In genomic region chr4:134000466-134001438, GRCm38 (mm10) we compare ENCODE assay signal across 8 mouse cellular contexts. TPM values are rescaled to one million over a fixed set of nuclear protein-coding genes. Genes with fewer than 3 reads are reported as not detected.
A peak's percentile ranks its signal among the peaks of the same experiment; 100 is the strongest.
DNase-seq lines count a peak whose midpoint lies in the region; ATAC-seq and TF ChIP-seq lines count a peak whose summit lies in the region.

Gene Dhdds (minus strand): TSS chr4:134000918.

- H3K4me1 ChIP-seq in heart, embryonic 12.5 days (replicated peaks): peaks cover 19% of the 10 kb centered on the region
- H3K4me1 ChIP-seq in kidney, postnatal 0 days (replicated peaks; ENCODE audit: insufficient read depth, low read length): 0 out of 2 replicates have a peak, but pooled peaks cover 3% of the 10 kb centered on the region
- H3K4me1 ChIP-seq in liver, embryonic 11.5 days (replicated peaks; ENCODE audit: control insufficient read depth, insufficient read depth, low read length): peaks cover 7% of the 10 kb centered on the region
- no peaks in the 10 kb centered on the region; the same call in 1 of the 2 replicates for H3K4me1 ChIP-seq in stomach, embryonic 14.5 days (ENCODE audit: control insufficient read depth, insufficient read depth, low read length)

- peak within 1 kb of the TSS; percentile 92 for H3K4me2 ChIP-seq in heart, embryonic 12.5 days
- H3K4me2 ChIP-seq in kidney, postnatal 0 days (ENCODE audit: low read length): peak within 1 kb of the TSS; percentile 94
- H3K4me2 ChIP-seq in liver, embryonic 11.5 days: peak within 1 kb of the TSS; percentile 59
- peak within 1 kb of the TSS; percentile 70 for H3K4me2 ChIP-seq in stomach, embryonic 14.5 days (replicated peaks; ENCODE audit: low read depth, low read length)

- no peaks in the 10 kb centered on the region for H3K27me3 ChIP-seq in heart, embryonic 12.5 days (replicated peaks)
- no peaks in the 10 kb centered on the region for H3K27me3 ChIP-seq in kidney, postnatal 0 days (ENCODE audit: insufficient read depth, low read length)
- no peaks in the 10 kb centered on the region for H3K27me3 ChIP-seq in liver, embryonic 11.5 days (replicated peaks; ENCODE audit: control insufficient read depth, insufficient read depth, low read length)
- no peaks in the 10 kb centered on the region for H3K27me3 ChIP-seq in stomach, embryonic 14.5 days (ENCODE audit: control insufficient read depth, insufficient read depth, low read length)

- H3K9me3 ChIP-seq in heart, embryonic 12.5 days (replicated peaks): no peaks in the 10 kb centered on the region
- no peaks in the 10 kb centered on the region for H3K9me3 ChIP-seq in kidney, postnatal 0 days (replicated peaks; ENCODE audit: low read length)
- no peaks in the 10 kb centered on the region for H3K9me3 ChIP-seq in liver, embryonic 11.5 days (ENCODE audit: control insufficient read depth, low read length)
- H3K9me3 ChIP-seq in stomach, embryonic 14.5 days (ENCODE audit: control insufficient read depth, low read depth, low read length): no peaks in the 10 kb centered on the region

- whole genome bisulfite sequencing in heart, embryonic 12.5 days: 1% methylated on average over 49 of the region's 49 CpGs
- under 1% methylated on average over 49 of the region's 49 CpGs for WGBS in kidney, postnatal 0 days
- 2% methylated on average over 49 of the region's 49 CpGs for WGBS in liver, embryonic 11.5 days
- 1% methylated on average over 49 of the region's 49 CpGs for WGBS in stomach, embryonic 14.5 days

- H3K36me3 ChIP-seq in heart, embryonic 12.5 days: peaks cover 17% of the 10 kb centered on the region
- H3K36me3 ChIP-seq in kidney, postnatal 0 days (ENCODE audit: insufficient read depth, low read length): no peaks in the 10 kb centered on the region
- H3K36me3 ChIP-seq in liver, embryonic 11.5 days (ENCODE audit: control insufficient read depth, insufficient read depth, low read length): no peaks in the 10 kb centered on the region; the same call in 1 of the 2 replicates
- peaks cover 4% of the 10 kb centered on the region for H3K36me3 ChIP-seq in stomach, embryonic 14.5 days (ENCODE audit: control insufficient read depth, insufficient read depth, low read length)

- TF ChIP-seq CTCF in kidney, postnatal 0 days (IDR thresholded peaks at IDR 0.05; ENCODE audit: low read depth): no peak

- H3K4me3 ChIP-seq in heart, embryonic 12.5 days: peak within 1 kb of the TSS; percentile 83
- H3K4me3 ChIP-seq in kidney, postnatal 0 days (replicated peaks; ENCODE audit: low read depth, low read length): peak within 1 kb of the TSS; percentile 55
- H3K4me3 ChIP-seq in liver, embryonic 11.5 days (ENCODE audit: low read depth, low read length): peak within 1 kb of the TSS; percentile 85
- peak within 1 kb of the TSS; percentile 79 for H3K4me3 ChIP-seq in stomach, embryonic 14.5 days (ENCODE audit: low read depth, low read length)

- peak within 1 kb of the TSS; percentile 83 for H3K9ac ChIP-seq in heart, embryonic 12.5 days
- H3K9ac ChIP-seq in kidney, postnatal 0 days (ENCODE audit: low read depth, low read length): peak within 1 kb of the TSS; percentile 79
- H3K9ac ChIP-seq in liver, embryonic 11.5 days (ENCODE audit: low read depth, low read length): peak within 1 kb of the TSS; percentile 79
- H3K9ac ChIP-seq in stomach, embryonic 14.5 days (replicated peaks; ENCODE audit: low read depth, low read length): peak within 1 kb of the TSS; percentile 75

- DNase-seq in CD4-positive helper T cell, adult 2 months (ENCODE audit: low read depth, low spot score): peak; percentile 99
- DNase-seq in brain, embryonic 18.5 days (ENCODE audit: low read depth, low spot score): peak; percentile 93
- peak; percentile 97 for DNase-seq in kidney, postnatal 0 days (ENCODE audit: low spot score)
- peak; percentile 99 for DNase-seq in liver, embryonic 11.5 days (ENCODE audit: low spot score)
- peak; percentile 99 for DNase-seq in naive thymus-derived CD4-positive, alpha-beta T cell, adult 2 months (ENCODE audit: low read depth)

- ATAC-seq in erythroid progenitor cell, adult 5-6 weeks (replicated peaks; ENCODE audit: low FRiP score, poor library complexity, severe bottlenecking): peak; percentile 98
- peak; percentile 99 for ATAC-seq in heart, embryonic 12.5 days (ENCODE audit: insufficient number of reproducible peaks, low FRiP score)
- peak; percentile 96 for ATAC-seq in kidney, postnatal 0 days (replicated peaks; ENCODE audit: low FRiP score, low read depth)
- peak; percentile 99 for ATAC-seq in liver, embryonic 11.5 days (replicated peaks; ENCODE audit: low FRiP score)
- ATAC-seq in stomach, embryonic 14.5 days (ENCODE audit: insufficient number of reproducible peaks, insufficient read depth, low FRiP score, low read depth): peak; percentile 99

- H3K27ac ChIP-seq in heart, embryonic 12.5 days (ENCODE audit: poor library complexity, severe bottlenecking): peak within 1 kb of the TSS; percentile 47
- peak within 1 kb of the TSS; percentile 62; the same call in 1 of the 2 replicates for H3K27ac ChIP-seq in kidney, postnatal 0 days
- H3K27ac ChIP-seq in liver, embryonic 11.5 days (ENCODE audit: low read depth, low read length): no peak within 1 kb of the TSS
- H3K27ac ChIP-seq in stomach, embryonic 14.5 days (ENCODE audit: low read length): 0 out of 2 replicates have a peak within 1 kb of the TSS, but pooled peaks have one; percentile 39

RNA-seq across cellular contexts. Expression of gene Dhdds, which starts in this region (rescaled TPM):
- total RNA-seq in erythroid progenitor cell, adult 5-6 weeks (2015; ENCODE audit: low replicate concordance): 9.4 and 10.1 TPM in 2 replicates
- total RNA-seq in erythroid progenitor cell, adult 5-6 weeks (2017; ENCODE audit: low replicate concordance): 10.1 and 12.1 TPM in 2 replicates
- 30.5 and 33.3 TPM in 2 replicates for polyA plus RNA-seq in heart, embryonic 12.5 days (2016; fragmentation: Nextera tagmentation; extraction: Ambion mirVana)
- 35.3 and 36.9 TPM in 2 replicates for polyA plus RNA-seq in kidney, postnatal 0 days (2015; fragmentation: Nextera tagmentation; extraction: Ambion mirVana)
- 30.9 and 39.0 TPM in 2 replicates for polyA plus RNA-seq in liver, embryonic 11.5 days (2014; fragmentation: Nextera tagmentation; extraction: Ambion mirVana)
- polyA plus RNA-seq in stomach, embryonic 14.5 days (2014; fragmentation: Nextera tagmentation; extraction: Ambion mirVana): 42.6 and 50.4 TPM in 2 replicates
